Mouse (Mus musculus) Patski (cell line): ENCODE results near the gene Carm1. TPM values are rescaled to one million over a fixed set of nuclear protein-coding genes. Genes with fewer than 3 reads are reported as not detected.
A peak's percentile ranks its signal among the peaks of the same experiment; 100 is the strongest.

Experiments
- ATAC-seq: fragments of 100-300 bp; one replicate; pipeline ENCODE4 v1.8.0; 2021
- CTCF ChIA-PET: fragments of 350-600 bp; sonication (Branson Sonifier 250); formaldehyde crosslinking; loops from one replicate; lab custom pipeline; 2022; ENCODE audit warnings: inconsistent platforms; lab: Charles Lee
- POLR2A ChIA-PET: fragments of 350-600 bp; sonication (Branson Sonifier 250); formaldehyde crosslinking; loops from one replicate; lab custom pipeline; 2022; ENCODE audit warnings: antibody characterized with exemption, inconsistent platforms; lab: Charles Lee
- DNase-seq: peaks from one replicate; pipeline ENCODE4 v3.0.0-alpha.2; 2011; ENCODE audit warnings: low read depth, low spot score
- H3K27me3 ChIP-seq: fragments of 371-371 bp; one replicate; pipeline ENCODE4 v1.5.1; 2021
- CTCF ChIP-seq: fragments of 100-300 bp; IDR thresholded peaks from one replicate; pipeline ENCODE4 v1.5.1; 2021
- in situ Hi-C: fragments of 300-500 bp; cut with MboI; formaldehyde crosslinking; loops from 3 replicates; pipeline ENCODE4 v1.11.1; 2018; ENCODE audit warnings: low pct_unique_long_range_greater_than_20kb, mixed read lengths
- polyA plus RNA-seq: library from polyadenylated mRNA; unstranded; gene quantifications from one replicate; pipeline ENCODE4 v1.2.3, GENCODE M21; 2021

Gene Carm1
- polyA plus RNA-seq, 1 experiment from 2014 or later: 61.7 TPM

GRCm38 (mm10) chr9:21606648-21607047 lies 60.0 kb downstream of the Carm1 start:
- H3K27me3 ChIP-seq: no peaks in the 10 kb centered on the region
- in situ Hi-C loops: no loop called here
- TF ChIP-seq CTCF: no peak
- ChIA-PET CTCF (no interaction called here), POLR2A (no interaction called here)
- ATAC-seq: no peak
- DNase-seq: no peak

- no peaks in the 10 kb centered on the region for H3K27me3 ChIP-seq
- no peak for ATAC-seq
- TF ChIP-seq CTCF: no peak
- CTCF ChIA-PET: interaction anchor here (1.7 kb wide), 1 partner anchor 8 kb away, joined by 6 read pairs; no protein-coding TSS in a partner anchor
- POLR2A ChIA-PET: no interaction called here
- peak; percentile 27 for DNase-seq
- in situ Hi-C loops: no loop called here
Observed at GRCm38 (mm10) chr9:21609861-21610260, 63.2 kb downstream of the Carm1 start.

GRCm38 (mm10) chr9:21614864-21615616 lies 68.3 kb downstream of the Carm1 start:
- ChIA-PET CTCF (interaction anchor here (1.6 kb wide), 1 partner anchor 13 kb away, joined by 4 read pairs; no protein-coding TSS in a partner anchor), POLR2A (interaction anchor here (0.7 kb wide), 2 partner anchors 27 to 74 kb away, joined by 3 to 4 read pairs; no protein-coding TSS in a partner anchor)
- no peaks in the 10 kb centered on the region for H3K27me3 ChIP-seq
- no peak for ATAC-seq
- no peak for DNase-seq
- in situ Hi-C loops: no loop called here
- TF ChIP-seq CTCF: no peak

GRCm38 (mm10) chr9:21615617-21616231 lies 69.0 kb downstream of the Carm1 start, which contains the start of gene Smarca4:
TSS of gene Smarca4 (plus strand) at chr9:21616169.
- ATAC-seq (peak; percentile 82), DNase-seq (peak; percentile 91)
- ChIA-PET POLR2A (interaction anchor here (0.7 kb wide), 1 partner anchor 9 kb away, joined by 3 read pairs; no protein-coding TSS in a partner anchor), CTCF (interaction anchor here (1.3 to 1.6 kb wide), 2 partner anchors 14 kb away, joined by 3 to 4 read pairs; no protein-coding TSS in a partner anchor)
- no peak for TF ChIP-seq CTCF
- in situ Hi-C loops: no loop called here
- no peaks in the 10 kb centered on the region for H3K27me3 ChIP-seq

- ChIA-PET CTCF (interaction anchor here (1.3 kb wide), 1 partner anchor 13 kb away, joined by 3 read pairs; no protein-coding TSS in a partner anchor), POLR2A (interaction anchor here (0.7 kb wide), 1 partner anchor 9 kb away, joined by 3 read pairs; no protein-coding TSS in a partner anchor)
- no peak for TF ChIP-seq CTCF
- H3K27me3 ChIP-seq: no peaks in the 10 kb centered on the region
- DNase-seq (no peak), ATAC-seq (peak; percentile 53)
- in situ Hi-C loops: no loop called here
Observed at GRCm38 (mm10) chr9:21616232-21616781, 69.6 kb downstream of the Carm1 start.

GRCm38 (mm10) chr9:21617066-21617465 lies 70.4 kb downstream of the Carm1 start:
- no peak for TF ChIP-seq CTCF
- no peak for DNase-seq
- no peaks in the 10 kb centered on the region for H3K27me3 ChIP-seq
- no peak for ATAC-seq
- in situ Hi-C loops: no loop called here
- CTCF ChIA-PET: interaction anchor here (1.3 kb wide), 1 partner anchor 12 kb away, joined by 3 read pairs; no protein-coding TSS in a partner anchor
- POLR2A ChIA-PET: no interaction called here

- in situ Hi-C loops: no loop called here
- ATAC-seq (no peak), DNase-seq (no peak)
- POLR2A ChIA-PET: no interaction called here
- no peak for TF ChIP-seq CTCF
- CTCF ChIA-PET: no interaction called here
- no peaks in the 10 kb centered on the region for H3K27me3 ChIP-seq
Observed at GRCm38 (mm10) chr9:21620229-21620628, 73.5 kb downstream of the Carm1 start.

GRCm38 (mm10) chr9:21622676-21623075 lies 76.0 kb downstream of the Carm1 start:
- POLR2A ChIA-PET: no interaction called here
- CTCF ChIA-PET: interaction anchor here (0.9 kb wide), 1 partner anchor 12 kb away, joined by 3 read pairs; no protein-coding TSS in a partner anchor

GRCm38 (mm10) chr9:21625342-21626339 lies 78.9 kb downstream of the Carm1 start:
- ATAC-seq: no peak
- in situ Hi-C loops: no loop called here
- CTCF ChIA-PET: interaction anchor here (0.7 to 1.3 kb wide), 3 partner anchors 21 to 27 kb away, joined by 3 to 6 read pairs (median 3); no protein-coding TSS in a partner anchor

More at GRCm38 (mm10) chr9:21622676-21623075, 76.0 kb downstream of the Carm1 start:
- in situ Hi-C loops: no loop called here
- TF ChIP-seq CTCF: no peak
- no peak for ATAC-seq
- H3K27me3 ChIP-seq: no peaks in the 10 kb centered on the region
- no peak for DNase-seq

More at GRCm38 (mm10) chr9:21625342-21626339, 78.9 kb downstream of the Carm1 start:
- no peaks in the 10 kb centered on the region for H3K27me3 ChIP-seq
- no peak for DNase-seq
- TF ChIP-seq CTCF: no peak
- POLR2A ChIA-PET: interaction anchor here (0.8 kb wide), 1 partner anchor 10 kb away, joined by 3 read pairs; the partner anchor contains the start of gene Smarca4
